Mouse (Mus musculus) lung, adult 2 months (tissue): ENCODE data around the gene Cdc42ep4.

ENCODE experiments used
- CTCF ChIP-seq: fragments of 200-500 bp; IDR thresholded peaks from 2 replicates; pipeline ENCODE4 v1.5.1; 2011; ENCODE audit warnings: mild to moderate bottlenecking, low read length, control low read depth; ENCODE audit not compliant: insufficient read depth
- POLR2A ChIP-seq: fragments of 200-500 bp; IDR thresholded peaks from 2 replicates; pipeline ENCODE4 v1.6.1; 2011; ENCODE audit warnings: low read depth, mild to moderate bottlenecking, control low read depth, low read length, borderline replicate concordance; ENCODE audit errors: extremely low read depth

GRCm38 (mm10) chr11:113717767-113718424, 33.8 kb downstream of the Cdc42ep4 start:
- TF ChIP-seq CTCF (no peak), POLR2A (no peak)
